Mouse (Mus musculus): ENCODE measurements around the gene Flywch1. TPM values are rescaled to one million over a fixed set of nuclear protein-coding genes. Genes with fewer than 3 reads are reported as not detected.
A peak's percentile ranks its signal among the peaks of the same experiment; 100 is the strongest.

Gene Flywch1
- total RNA-seq, 2 experiments from 2014 or later = 425 to 428 TPM

DNA sequence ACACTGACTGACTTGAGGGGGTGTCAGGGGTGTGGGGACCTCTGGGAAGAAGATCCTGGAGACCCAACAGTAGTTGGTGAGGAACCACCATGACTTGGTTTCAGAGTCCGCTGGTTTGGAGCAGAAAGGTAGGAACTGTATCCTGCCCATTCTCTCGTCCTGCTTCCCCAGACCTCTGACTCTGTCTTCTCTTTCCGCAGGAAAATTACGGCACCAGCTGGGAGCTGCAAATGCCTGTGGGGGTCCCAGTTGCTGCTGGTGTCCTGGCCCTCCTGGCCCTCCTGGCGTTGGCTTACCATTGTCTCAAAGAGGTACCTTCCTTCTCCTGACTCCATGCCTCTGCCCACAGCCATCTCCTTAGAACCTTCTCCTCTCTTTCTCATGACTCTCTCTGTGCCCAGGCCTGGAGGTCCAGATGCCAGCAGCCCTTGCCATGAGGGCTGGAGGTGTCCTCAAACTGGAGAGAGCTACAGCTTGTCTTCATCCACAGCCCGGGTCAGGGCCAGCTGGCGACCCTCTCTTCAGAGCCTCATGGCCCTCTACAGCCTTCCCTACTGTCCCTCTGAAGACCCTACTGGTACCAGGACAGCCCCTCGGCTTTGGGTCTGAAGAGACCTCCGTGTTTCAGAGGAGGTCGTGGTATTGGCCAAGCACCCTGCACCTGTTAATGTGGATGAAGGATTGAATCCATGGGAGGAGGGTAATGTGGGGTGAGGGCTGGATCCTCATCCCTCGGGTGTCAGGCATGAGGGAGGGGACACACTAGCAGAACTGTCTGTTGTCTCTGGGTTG is 21.8 kb downstream of the Flywch1 start:
- TF ChIP-seq CTCF (IDR thresholded peaks at IDR 0.05) = no peak
- DNase-seq (ENCODE audit: extremely low spot score in 1 of 2, low spot score in 2 of 2) = no peak
- Histone ChIP-seq H3K4me3 (peak overlapping the region; percentile 37; the same call in 1 of the 2 replicates), H3K27ac (0 out of 2 replicates have a peak overlapping the region, but pooled peaks have one; percentile 6)
- intact Hi-C loops (cut with DNase I) = no loop called here

DNA sequence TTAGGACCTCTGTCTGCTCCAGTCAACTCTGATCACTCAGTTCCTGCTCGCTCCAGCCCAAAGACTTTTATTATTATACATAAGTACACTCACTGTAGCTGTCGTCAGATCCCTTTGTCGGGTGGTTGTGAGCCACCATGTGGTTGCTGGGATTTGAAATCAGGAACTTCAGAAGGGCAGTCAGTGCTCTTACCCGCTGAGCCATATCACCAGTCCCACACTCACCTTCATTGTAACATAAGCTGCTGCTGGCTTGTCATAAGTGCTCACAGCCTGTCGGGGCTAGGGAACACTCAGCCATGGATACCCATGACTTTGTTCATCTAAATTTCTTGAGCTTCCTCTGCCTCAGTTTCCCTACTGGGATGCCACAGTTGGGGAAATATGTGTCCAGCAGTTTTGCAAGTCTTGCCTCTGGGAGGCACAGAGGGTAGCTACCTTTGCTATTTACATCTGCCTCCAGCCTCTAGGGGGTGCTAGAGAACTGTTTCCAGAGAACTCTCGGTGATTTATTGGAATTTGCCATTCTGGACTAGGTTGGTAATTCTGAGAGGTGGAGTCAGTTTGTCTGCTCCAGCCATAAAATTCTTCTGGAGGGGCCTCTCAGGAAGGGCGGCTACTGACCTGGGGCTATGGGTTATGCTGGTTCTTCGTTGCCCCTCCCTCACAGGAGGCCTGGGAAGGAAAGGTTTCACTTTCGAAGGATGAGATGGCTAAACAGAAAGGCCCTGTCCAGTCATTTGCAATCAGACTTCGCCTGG is 22.6 kb downstream of the Flywch1 start:
- peak; percentile 58 to 69 for DNase-seq (ENCODE audit: extremely low spot score in 1 of 2, low spot score in 2 of 2)
- Histone ChIP-seq H3K27ac (0 out of 2 replicates have a peak overlapping the region, but pooled peaks have one; percentile 6), H3K4me3 (peak overlapping the region; percentile 37)
- intact Hi-C loops (cut with DNase I) = no loop called here
- TF ChIP-seq CTCF (IDR thresholded peaks at IDR 0.05) = peak; percentile 93

DNA sequence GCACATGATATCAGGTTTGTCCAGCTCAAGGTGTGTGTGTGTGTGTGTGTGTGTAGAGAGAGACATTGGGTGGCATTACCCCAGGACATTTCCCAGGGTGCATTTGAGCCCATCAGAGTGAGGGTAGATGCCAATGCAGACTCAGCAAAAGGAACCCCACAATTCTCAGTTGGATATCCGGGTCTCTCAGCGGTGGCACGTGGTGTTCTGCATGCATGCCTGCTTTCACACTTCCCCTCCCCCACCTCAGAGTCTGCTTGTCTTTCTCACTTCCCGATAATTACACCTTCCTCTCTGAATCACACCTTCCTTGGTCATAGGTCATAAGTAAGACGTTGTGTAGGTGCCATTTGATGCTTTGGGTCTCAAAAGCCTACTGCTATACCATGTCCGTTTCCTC is 23.4 kb downstream of the Flywch1 start:
- TF ChIP-seq CTCF (IDR thresholded peaks at IDR 0.05) = no peak
- Histone ChIP-seq H3K4me3 (no peak overlapping the region), H3K27ac (no peak overlapping the region)
- intact Hi-C loops (cut with DNase I) = no loop called here
- no peak for DNase-seq (ENCODE audit: extremely low spot score in 1 of 2, low spot score in 2 of 2)

DNA sequence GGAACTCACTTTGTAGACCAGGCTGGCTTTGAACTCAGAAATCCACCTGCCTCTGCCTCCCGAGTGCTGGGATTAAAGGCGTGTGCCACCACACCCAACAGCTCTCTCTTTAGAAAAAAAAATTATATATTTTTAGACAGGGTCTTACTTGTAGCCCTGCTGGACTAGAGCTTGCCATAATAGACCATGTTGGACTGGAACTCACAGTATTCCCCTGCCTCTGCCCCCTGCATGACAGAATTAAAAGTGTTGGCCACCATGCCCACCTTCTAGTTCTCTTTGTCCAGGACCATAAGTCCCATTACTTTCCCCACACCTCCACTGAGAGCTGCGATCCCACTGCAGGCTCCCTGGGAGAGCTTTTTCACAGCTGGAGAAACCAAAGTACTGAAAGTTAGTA is 23.9 kb downstream of the Flywch1 start:
- TF ChIP-seq CTCF (IDR thresholded peaks at IDR 0.05) = no peak
- Histone ChIP-seq H3K4me3 (no peak overlapping the region), H3K27ac (no peak overlapping the region)
- no peak for DNase-seq (ENCODE audit: extremely low spot score in 1 of 2, low spot score in 2 of 2)
- intact Hi-C loops (cut with DNase I) = no loop called here

DNA sequence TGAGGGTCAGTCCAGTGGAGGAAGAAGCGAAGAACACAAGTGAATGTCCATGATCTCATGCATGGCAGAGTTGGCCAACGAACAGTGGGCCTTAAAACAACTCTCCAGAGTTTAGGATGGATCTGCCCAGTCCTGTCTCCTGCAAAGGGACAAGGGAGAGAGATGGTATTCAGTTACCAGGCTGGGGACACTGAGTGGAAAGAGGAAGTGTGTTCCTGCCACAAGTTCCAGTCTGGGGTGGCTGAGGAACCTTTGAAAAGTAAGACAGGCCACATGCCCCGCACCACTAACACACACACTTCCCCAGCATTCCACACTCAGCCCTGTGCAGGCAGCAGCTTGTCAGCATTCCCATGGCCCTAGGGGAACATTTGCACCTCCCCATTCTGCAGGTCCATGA is 24.6 kb downstream of the Flywch1 start:
- no peak overlapping the region for H3K4me3 ChIP-seq
- no peak overlapping the region for H3K27ac ChIP-seq
- no peak for DNase-seq (ENCODE audit: extremely low spot score in 1 of 2, low spot score in 2 of 2)
- no peak for TF ChIP-seq CTCF (IDR thresholded peaks at IDR 0.05)
- intact Hi-C loops (cut with DNase I) = no loop called here

DNA sequence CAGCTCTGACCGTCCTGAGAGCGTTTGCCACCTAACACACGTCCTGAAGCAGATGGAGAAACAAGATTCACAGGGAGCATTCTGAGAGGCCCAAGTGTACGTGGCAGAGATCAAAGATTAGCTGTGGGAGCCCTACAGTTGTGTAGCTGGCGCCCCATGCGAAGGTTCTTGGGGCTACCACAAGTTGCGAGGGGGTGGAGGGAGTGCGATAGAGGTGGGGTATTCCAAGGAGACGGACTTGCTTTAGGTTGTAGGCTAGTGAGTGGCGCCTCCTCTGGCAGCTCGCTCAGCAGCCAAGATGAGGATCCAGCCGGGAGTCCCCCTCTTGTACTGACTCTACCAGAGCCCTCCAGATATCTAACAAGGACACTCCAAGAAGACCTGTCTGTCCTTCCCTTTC is 25.1 kb downstream of the Flywch1 start:
- DNase-seq (ENCODE audit: extremely low spot score in 1 of 2, low spot score in 2 of 2) = no peak
- intact Hi-C loops (cut with DNase I) = no loop called here
- no peak overlapping the region for H3K4me3 ChIP-seq
- peak; percentile 9 for TF ChIP-seq CTCF (IDR thresholded peaks at IDR 0.05)
- no peak overlapping the region for H3K27ac ChIP-seq

DNA sequence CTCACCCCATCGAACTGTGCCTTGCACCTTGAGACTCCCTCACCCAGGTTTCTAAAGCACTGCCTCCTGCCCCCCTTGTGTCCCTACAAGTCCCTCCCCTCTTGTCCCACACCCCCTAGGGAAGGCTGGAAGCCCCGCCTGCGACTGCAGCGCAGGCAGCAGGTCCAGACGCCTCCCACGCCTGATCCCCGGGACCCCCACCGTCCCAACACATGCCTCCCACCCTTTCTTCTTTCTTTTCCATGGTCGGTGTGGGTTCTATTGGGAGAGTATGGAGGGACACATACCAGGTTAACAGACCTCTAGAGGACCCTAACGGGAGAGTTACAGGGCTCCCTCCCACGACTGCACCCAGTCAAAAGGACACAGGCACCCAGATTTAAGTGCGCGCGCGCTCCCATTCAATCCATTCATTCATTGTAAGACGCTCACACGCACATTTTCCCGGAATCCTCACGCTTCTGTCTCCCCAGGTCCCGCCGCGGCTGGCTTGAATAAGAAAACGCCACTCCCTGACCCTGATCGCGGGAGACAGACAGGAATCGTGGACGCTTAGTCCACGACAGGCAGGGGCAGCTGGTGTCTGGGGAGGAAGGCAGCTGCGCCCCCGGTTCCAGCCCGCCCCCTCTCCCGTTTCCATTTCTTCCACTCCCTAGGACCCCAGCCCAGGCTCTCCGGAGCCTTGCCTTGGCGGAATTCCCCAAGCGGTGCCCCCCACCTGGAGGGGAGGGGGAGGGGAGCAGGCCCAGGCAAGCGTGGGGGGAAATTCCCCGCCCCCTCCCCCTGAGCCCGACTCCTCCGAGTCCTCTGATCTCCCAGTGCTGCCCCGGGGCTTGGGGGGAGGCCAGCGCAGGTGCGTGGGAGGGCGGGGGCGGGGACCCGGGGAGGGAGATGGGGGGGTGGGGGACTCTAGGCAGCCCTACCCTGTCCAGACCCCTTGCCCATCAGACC is 25.8 kb downstream of the Flywch1 start, which contains the start of gene Kremen2:
Kremen2 (minus strand) TSS at position 533 of the 951 bp plus-strand sequence.
- intact Hi-C loops (cut with DNase I) = no loop called here
- no peak for DNase-seq (ENCODE audit: extremely low spot score in 1 of 2, low spot score in 2 of 2)
- peak within 1 kb of the TSS; percentile 27; the same call in 1 of the 2 replicates for H3K4me3 ChIP-seq
- TF ChIP-seq CTCF (IDR thresholded peaks at IDR 0.05) = no peak
- H3K27ac ChIP-seq = no peak within 1 kb of the TSS

DNA sequence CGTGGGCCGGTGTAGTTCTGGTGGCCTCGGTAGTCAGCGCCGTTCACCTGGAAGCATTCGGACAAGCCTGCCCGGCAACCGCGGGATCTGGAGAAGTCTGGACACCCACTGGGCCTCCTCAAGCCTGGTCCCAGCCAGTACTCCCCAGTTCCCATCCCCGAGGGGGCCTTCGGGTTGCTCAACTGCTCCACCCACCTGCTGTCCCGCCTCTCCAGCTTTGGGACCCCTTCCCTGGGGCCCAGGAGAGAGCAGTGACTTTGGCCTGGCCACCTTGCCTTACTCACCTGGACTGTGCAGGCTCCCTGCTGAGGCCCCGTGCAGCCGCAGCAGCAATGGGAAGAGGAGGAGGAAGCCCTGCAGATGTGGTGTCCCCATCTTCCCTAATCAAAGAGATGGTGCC is 26.8 kb downstream of the Flywch1 start:
- H3K4me3 ChIP-seq = no peak overlapping the region
- DNase-seq (ENCODE audit: extremely low spot score in 1 of 2, low spot score in 2 of 2) = no peak
- H3K27ac ChIP-seq = no peak overlapping the region
- TF ChIP-seq CTCF (IDR thresholded peaks at IDR 0.05) = no peak
- intact Hi-C loops (cut with DNase I) = loop anchor here (5.0 kb wide), 1 partner anchor 58 kb away; no protein-coding TSS in a partner anchor

DNA sequence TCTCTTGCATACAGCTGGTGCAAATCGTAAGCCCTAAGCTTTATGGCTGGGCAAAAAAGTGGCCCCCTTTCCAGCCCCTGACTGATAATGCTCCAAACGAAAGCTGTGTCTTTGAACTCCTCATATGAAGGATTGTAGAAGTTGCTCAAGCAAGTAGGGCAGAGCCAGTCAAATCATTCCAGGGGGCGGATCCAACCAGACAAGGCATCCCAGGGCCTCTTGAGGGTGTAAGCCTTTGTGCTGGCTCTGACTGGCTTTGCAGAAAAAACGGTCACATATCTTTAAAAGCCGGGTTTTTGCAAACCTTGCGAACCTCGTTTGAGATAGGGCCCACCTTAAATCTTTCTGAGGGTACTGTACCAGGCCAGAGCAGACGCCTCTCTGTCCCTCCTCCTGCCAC is 27.3 kb downstream of the Flywch1 start:
- no peak overlapping the region for H3K27ac ChIP-seq
- no peak overlapping the region for H3K4me3 ChIP-seq
- no peak for DNase-seq (ENCODE audit: extremely low spot score in 1 of 2, low spot score in 2 of 2)
- TF ChIP-seq CTCF (IDR thresholded peaks at IDR 0.05) = no peak
- intact Hi-C loops (cut with DNase I) = loop anchor here (5.0 kb wide), 1 partner anchor 58 kb away; no protein-coding TSS in a partner anchor

DNA sequence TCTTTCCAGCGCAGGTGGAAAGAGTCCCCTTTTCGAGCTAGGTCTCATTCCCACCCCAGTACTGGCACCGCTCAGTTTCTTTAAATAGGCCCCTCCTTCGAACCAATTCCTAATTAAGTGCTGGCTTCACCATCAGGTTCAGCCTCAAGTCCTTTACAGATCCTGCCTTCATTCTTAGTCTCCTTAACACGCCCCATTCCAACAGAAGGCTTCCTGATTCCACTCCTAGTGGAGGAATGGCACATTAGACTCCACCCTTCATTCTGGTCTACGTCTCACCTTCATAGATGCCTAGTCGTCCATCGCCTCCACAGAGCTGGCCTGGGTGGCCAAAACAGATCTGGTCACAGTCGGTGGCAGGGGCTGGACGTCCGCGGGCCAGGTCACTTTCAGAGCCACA is 28.5 kb downstream of the Flywch1 start:
- Histone ChIP-seq H3K27ac (no peak overlapping the region), H3K4me3 (no peak overlapping the region)
- no peak for DNase-seq (ENCODE audit: extremely low spot score in 1 of 2, low spot score in 2 of 2)
- intact Hi-C loops (cut with DNase I) = loop anchor here (5.0 kb wide), 1 partner anchor 59 kb away; no protein-coding TSS in a partner anchor
- TF ChIP-seq CTCF (IDR thresholded peaks at IDR 0.05) = no peak

DNA sequence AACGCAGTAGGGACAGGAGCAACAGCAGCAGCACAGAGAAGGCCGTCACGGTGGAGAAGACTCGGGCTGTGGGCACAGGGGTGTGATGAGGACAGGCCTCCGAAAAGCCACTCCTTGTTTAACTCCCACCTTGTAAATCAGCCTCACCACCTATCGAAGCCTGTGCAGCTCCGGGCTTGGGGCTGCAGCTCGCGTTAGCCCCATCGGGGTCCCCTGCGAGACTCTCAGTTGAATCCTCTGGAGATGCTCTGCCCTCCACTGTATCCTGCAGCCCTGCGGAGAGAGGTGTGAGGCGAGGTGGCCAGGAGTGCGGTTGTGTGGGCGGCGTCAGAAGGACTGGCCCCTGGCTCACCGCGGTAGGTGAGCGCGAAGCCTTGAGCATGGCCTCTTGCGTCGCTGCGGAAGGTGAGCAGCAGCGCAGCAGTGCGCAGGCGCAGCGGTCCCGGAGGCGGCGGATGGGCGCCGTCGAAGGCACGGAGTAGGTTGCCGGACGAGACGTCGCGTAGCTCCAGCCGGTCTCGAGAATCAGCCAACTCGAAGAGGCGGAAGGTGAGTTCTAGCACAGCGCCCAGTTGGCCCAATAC is 29.1 kb downstream of the Flywch1 start:
- TF ChIP-seq CTCF (IDR thresholded peaks at IDR 0.05) = no peak
- DNase-seq (ENCODE audit: extremely low spot score in 1 of 2, low spot score in 2 of 2) = no peak
- Histone ChIP-seq H3K4me3 (peak overlapping the region; percentile 29), H3K27ac (no peak overlapping the region)
- intact Hi-C loops (cut with DNase I) = loop anchor here (5.0 kb wide), 1 partner anchor 60 kb away; no protein-coding TSS in a partner anchor
